Mouse (Mus musculus) thymus, postnatal 10 days (tissue): ENCODE measurements around the gene Cotl1.

ENCODE experiments used
- DNase-seq, 2 experiments: peaks; one replicate each; pipeline ENCODE4 v3.0.0; 2021; ENCODE audit warnings: low spot score in 2 of 2

Cotl1 gene

DNA sequence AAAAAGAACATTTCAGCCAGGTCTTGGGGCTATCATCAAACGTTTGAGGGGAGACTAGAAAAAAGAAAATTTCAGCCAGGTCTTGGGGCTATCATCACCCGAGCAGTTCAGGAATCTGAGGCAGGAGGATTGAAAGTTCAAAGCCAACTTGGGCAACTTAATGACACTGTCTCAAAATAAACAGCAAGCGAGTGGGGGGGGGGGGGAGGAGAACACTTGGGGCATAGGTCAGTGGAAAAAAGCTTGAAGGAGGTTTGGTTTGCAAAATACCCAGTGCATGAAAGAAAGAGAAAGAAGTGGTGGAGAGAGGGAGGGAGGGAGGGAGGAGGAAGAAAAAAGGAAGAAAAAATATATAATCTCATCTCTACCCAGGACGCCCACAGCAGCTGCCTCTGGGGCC lies 53.0 kb downstream of the Cotl1 start:
- no peak for DNase-seq

DNA sequence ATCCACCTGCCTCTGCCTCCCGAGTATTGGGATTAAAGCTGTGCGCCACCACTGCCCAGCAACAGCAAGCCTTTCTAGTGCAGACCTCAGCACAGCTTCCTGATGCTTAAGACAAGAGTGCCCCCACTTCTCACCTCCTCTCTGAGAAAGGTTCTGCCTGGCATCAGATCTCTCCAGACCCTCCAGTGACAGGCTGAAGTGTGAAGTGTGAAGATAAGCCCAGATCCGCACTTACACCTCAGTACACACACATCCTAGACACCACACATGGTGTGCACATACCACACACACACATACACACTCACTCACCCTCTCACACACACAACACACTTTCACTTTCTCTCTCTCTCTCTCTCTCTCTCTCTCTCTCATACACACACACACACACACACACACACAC lies 53.5 kb downstream of the Cotl1 start:
- no peak for DNase-seq

DNA sequence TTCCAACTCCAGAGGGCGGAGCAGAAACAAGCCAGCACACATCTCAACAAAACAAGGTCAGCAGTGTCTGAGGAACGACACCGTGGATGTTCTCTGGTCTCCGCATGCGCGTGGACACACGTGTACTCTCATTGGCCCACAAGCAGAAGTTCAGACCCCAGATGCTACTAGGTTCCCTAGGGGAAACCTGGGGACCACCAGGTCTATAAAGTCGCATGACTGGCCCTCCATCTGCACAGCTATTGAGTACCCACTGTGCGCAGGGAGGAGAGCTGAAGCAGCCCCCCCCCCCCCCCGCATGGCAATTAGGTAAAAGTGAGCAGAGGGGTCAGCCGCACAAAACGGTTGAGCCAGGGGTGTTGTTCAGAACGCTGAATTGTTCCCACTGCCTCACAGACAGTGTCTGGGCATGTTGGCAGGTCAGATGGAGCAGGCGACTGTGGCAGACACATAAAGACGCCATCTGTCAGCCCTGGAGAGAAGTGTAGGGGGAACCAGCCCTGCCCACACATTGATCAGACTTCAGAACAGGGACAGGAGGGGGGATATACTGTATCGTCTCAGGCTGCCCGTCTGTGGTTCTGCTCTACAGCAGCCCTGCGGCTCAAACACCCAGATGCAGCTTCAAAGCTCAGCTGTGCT lies 54.5 kb downstream of the Cotl1 start:
- no peak for DNase-seq

- no peak for DNase-seq
Observed at GRCm38 (mm10) chr8:119784676-119785075, 55.7 kb downstream of the Cotl1 start.

GRCm38 (mm10) chr8:119784141-119784574 lies 56.2 kb downstream of the Cotl1 start:
- DNase-seq, result peak; percentile 53 to 59

DNA sequence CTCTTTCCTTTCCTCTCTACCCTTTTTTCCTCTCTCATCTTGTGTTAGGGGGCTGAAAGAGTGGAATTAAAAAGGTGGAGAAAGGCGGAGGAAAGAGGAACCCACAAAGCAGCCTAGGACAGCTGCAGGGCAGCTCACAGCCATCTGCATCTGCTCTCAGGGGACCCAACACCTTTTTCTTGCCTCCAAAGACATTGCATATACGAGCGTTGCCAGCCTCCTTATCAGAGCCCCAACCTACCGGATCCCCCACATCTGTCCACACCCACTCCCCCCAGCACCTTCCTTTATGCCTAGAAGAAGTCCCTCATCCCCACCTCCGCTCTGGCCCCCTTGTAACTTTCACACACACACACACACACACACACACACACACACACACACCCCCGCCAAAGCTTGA lies 56.8 kb downstream of the Cotl1 start:
- DNase-seq, result peak in 1 of 2 experiments; percentile 27

DNA sequence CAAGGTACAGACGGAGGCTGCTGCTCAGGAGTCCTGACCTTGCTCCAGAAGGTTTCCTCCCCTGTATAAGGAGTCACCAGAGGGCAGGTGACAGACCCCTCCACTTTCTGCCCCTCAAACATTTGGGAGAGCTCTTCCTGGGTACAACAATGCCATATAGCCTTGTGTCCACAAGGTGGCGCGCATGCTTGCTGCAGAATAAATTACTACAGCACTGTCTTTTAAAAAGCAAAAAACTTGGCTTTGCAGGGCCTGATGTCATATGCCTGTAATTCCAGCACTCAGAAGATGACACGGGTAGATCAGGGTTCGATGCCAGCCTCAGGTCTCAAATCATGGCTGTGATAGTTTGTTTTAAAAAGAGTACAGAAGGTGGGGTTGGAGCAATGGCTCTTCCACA lies 57.6 kb downstream of the Cotl1 start:
- DNase-seq, result peak; percentile 70 to 86

DNA sequence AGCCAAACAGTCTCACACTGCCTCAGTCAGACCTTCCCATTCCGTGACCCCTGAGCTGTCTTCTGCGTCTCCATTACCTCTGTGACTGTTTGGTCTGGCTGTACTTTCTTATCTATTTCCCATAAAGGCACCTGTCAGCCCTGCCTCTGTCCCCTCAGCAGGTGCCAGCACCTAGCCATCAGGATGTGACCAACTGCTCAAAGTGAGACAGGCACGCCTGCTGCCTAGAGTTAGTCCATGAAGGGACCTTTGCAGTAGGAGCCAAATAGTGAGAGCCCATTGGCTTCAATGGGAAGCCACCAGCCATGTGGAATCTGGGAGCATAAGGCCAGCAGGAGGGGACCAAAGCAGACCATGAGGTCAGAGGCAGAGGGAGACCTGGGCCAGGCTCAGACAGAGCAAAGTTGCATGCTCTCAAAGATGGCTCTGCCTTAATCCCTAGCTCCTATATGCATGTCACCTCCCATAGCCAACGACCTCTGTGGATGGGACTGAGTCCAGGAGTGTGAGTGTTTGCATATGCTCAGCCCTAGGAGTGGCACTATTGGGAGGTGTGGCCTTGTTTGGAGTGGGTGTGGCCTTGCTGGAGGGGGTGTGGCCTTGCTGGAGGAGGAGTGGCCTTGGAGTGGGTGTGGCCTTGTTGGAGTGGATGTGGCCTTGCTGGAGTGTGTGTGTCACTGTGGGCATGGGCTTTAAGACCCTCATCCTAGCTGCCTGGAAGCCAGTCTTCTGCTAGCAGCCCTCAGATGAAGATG lies 59.1 kb downstream of the Cotl1 start:
- DNase-seq, result no peak

- no peak for DNase-seq
Observed at GRCm38 (mm10) chr8:119780402-119781049, 59.8 kb downstream of the Cotl1 start.

DNA sequence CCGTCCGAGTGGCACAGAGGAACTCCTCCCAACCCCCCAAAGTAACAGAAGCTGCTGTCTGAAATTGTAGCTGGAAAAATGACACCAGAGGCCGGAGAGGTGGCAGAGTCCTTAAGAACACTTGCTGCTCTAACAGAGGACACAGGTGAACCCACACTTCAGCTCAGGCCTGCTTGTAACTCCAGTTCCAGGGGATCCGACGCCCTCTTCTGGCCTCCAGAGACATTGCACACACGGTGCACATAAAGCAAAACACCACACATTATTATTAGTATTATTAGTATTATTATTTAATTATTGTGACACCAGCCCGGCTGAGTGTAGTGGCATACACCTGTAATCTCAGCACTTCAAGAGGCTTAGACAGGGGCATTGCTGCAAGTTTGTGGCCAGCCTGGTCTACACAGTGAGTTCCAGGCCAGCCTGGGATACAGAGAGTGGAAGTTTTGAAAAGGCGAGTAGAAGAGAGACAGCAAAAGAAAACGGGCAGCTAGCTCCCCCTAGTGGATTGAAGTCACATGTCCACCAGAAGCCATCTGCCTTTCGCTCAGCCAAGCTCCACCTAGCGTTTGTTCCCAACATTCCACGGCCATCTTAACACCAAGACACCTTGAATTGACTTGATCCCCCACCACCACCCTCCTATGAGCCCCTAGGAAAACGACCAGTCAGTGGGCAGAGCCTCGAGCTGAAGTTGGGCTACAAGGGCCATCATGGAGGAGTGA lies 61.2 kb downstream of the Cotl1 start:
- peak; percentile 75 to 91 for DNase-seq

- peak; percentile 98 for DNase-seq
Observed at GRCm38 (mm10) chr8:119778263-119778662, 62.1 kb downstream of the Cotl1 start, which contains the start of gene Tldc1. Tldc1 (minus strand) TSS chr8:119778416.

GRCm38 (mm10) chr8:119777765-119778164 lies 62.6 kb downstream of the Cotl1 start:
- no peak for DNase-seq

GRCm38 (mm10) chr8:119776668-119777245 lies 63.6 kb downstream of the Cotl1 start:
- no peak for DNase-seq

DNA sequence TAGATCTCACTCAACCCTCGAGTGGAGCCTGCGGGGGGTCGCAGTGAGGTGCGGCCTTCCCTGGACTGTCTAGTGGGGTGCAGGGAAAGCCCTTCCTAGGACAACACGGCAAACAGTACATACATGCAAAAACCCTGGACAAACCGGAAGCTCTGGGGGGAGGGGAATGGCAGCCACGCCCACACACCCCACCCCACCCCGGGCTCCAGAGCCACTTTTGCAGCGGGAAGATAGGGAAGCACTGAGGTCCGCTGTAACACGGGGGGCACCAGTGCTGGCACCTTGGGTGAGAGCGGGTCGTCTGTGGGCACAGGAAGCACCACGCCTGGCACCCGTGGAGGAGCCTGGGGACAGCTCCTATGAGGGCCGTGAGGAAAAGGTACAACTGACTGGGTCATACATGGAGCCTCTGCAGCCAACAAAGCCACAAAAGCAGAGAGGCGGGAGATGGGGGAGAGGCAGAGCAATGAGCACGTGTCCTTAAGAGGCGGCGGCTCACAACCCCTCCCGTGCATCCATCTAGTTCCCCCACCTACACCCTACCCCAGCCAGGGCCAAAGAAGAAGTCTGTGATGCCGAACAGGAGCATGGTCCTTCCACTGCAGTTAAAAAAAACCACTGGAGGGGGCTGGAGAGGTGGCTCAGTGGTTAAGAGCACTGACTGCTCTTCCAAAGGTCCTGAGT lies 74.4 kb downstream of the Cotl1 start:
- no peak for DNase-seq

DNA sequence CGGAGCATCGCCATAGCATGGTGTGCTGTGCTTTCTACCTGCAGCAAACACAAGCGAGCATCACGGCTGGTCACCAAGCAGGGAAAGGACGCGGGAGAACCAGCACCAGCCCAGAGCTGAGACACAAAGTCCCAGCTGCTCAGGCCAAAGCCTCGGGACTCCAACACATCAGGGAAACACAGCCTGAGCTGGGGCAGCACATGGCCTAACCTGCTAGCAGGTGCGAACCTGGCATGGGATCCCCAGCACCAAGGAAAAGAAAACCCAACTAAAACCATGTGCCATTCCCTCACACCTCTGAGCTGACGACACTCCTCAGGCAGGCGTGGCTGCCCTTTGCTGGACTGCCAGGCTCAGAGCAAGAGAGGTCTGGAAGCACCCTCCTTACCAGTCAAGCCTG lies 75.0 kb downstream of the Cotl1 start:
- DNase-seq, result no peak

- no peak for DNase-seq
Observed at GRCm38 (mm10) chr8:119762226-119763220, 77.8 kb downstream of the Cotl1 start.

- no peak for DNase-seq
Observed at GRCm38 (mm10) chr8:119761692-119762091, 78.7 kb downstream of the Cotl1 start.
